Mouse (Mus musculus): Measurements from ENCODE around the gene Egf. TPM values are rescaled to one million over a fixed set of nuclear protein-coding genes. Genes with fewer than 3 reads are reported as not detected.

Gene Egf
- polyA plus RNA-seq (2014; fragmentation: Nextera tagmentation; extraction: Ambion mirVana): 1.3 and 1.6 TPM in 2 replicates

DNA sequence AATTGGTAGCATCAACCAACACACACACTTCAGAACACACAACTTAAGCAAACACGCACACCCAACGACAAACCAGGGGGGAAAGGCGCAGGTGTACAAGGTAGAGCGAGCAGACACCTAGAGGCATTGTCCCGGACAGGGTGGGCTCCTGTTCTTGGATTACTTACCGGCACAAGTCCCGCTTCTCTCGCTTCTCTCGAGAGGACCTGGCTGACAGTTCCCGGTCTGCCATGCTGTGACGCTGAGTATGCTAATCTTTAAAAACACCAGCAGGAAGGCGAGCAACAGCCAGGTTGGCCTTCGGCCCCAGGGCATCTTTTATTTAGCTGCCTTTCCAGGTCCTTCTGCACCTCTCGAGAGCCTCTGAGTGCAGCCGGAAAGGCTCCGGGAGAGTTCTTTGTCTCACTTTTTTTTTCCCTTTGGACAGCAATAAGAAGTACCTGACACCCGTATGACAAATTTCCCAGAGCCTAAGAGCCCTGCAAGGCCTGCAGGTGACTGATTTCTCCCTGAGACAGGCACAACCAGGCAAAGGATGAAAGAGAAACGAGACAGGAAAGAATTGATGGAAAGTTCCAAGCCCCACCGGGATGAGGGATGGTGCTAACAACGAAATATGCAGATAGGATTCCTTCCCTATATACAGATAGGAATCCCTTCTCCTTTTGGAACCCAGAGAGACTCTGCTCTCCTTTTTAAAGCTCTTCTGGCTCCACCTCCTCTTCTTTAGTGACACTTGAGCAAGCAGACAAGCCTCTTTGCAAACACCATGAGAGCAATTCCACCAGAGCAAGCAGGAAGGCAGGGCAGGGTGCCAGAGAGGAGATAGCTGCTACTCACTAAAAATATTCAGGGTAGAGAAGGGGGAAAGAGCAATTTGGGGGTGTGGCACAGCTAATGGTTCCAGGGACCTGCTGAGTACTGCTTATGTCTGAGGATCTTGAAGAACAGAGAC, at the start of gene Egf:
Egf (minus strand) TSS at position 667 of the 955 bp plus-strand sequence.
- no peaks in the 10 kb centered on the region for H3K9me3 ChIP-seq (replicated peaks; ENCODE audit: control insufficient read depth, low read length)
- H3K36me3 ChIP-seq (replicated peaks; ENCODE audit: control insufficient read depth, insufficient read depth, low read depth, low read length): no peaks in the 10 kb centered on the region
- H3K27me3 ChIP-seq (ENCODE audit: control insufficient read depth, insufficient read depth, low read length): no peaks in the 10 kb centered on the region; the same call in 1 of the 2 replicates
- no peak for DNase-seq (ENCODE audit: low spot score)
- H3K27ac ChIP-seq (replicated peaks; ENCODE audit: low read depth, low read length): no peak within 1 kb of the TSS
- H3K4me3 ChIP-seq (ENCODE audit: low read depth, low read length): no peak within 1 kb of the TSS
- H3K4me1 ChIP-seq (ENCODE audit: control insufficient read depth, insufficient read depth, low read length): no peaks in the 10 kb centered on the region
- 11% methylated on average over 20 of the region's 20 CpGs for WGBS
- peak within 1 kb of the TSS; percentile 2; the same call in 1 of the 2 replicates for H3K4me2 ChIP-seq (ENCODE audit: low read depth, low read length)
- no peak within 1 kb of the TSS for H3K9ac ChIP-seq (replicated peaks; ENCODE audit: low read length)
- ATAC-seq (replicated peaks; ENCODE audit: insufficient number of reproducible peaks, low FRiP score, low TSS enrichment, low read depth): no peak

DNA sequence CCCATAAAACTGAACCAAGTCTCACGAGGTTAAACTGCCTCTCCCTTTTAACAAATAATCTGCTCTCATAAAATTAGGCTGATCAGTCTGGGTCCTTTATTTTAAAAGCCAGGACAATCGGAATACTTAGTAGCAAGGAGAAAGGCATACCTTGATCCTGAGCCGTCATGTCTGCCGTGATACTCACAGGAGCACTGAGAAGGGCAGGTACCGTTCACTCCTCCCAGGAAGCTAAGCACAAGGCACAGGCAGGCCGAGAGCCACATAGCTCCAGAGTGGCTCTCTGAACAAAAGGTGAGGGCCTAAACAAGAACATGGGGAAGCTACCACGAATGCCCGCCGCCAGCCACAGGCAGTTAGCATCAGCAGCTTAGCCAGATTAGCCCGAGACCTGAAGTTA, 48.6 kb upstream of the Egf start, which contains the start of gene Lrit3:
Lrit3 (minus strand) TSS at position 266 of the 400 bp plus-strand sequence.
- no peak within 1 kb of the TSS for H3K4me3 ChIP-seq (ENCODE audit: low read depth, low read length)
- no peaks in the 10 kb centered on the region for H3K27me3 ChIP-seq (ENCODE audit: control insufficient read depth, insufficient read depth, low read length)
- H3K9me3 ChIP-seq (replicated peaks; ENCODE audit: control insufficient read depth, low read length): no peaks in the 10 kb centered on the region
- DNase-seq (ENCODE audit: low spot score) (no peak), ATAC-seq (replicated peaks; ENCODE audit: insufficient number of reproducible peaks, low FRiP score, low TSS enrichment, low read depth) (no peak)
- H3K36me3 ChIP-seq (replicated peaks; ENCODE audit: control insufficient read depth, insufficient read depth, low read depth, low read length): no peaks in the 10 kb centered on the region
- H3K4me2 ChIP-seq (ENCODE audit: low read depth, low read length): no peak within 1 kb of the TSS
- WGBS: 79% methylated on average over 10 of the region's 10 CpGs
- no peaks in the 10 kb centered on the region for H3K4me1 ChIP-seq (ENCODE audit: control insufficient read depth, insufficient read depth, low read length)
- H3K9ac ChIP-seq (replicated peaks; ENCODE audit: low read length): no peak within 1 kb of the TSS
- no peak within 1 kb of the TSS for H3K27ac ChIP-seq (replicated peaks; ENCODE audit: low read depth, low read length)

DNA sequence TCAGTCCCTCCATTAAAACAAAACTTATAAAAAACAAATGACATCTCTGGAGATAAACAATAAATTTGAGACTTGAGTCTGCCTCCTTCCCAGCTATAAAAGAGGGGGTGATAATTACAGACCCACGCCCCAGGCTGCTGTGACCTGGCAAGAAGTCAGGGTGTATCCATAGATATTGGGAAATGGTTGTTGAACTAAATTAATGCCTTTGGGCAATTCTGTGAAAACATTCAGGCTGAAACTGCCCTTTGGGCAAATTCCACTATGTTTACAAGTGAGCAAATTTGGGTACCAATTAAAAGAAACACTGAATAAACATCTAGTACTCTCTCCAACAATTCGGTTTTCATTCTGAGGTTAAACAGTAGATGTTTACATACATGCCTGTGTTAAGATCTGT, 43.9 kb upstream of the Egf start:
- Histone ChIP-seq H3K36me3 (replicated peaks; ENCODE audit: control insufficient read depth, insufficient read depth, low read depth, low read length) (no peaks in the 10 kb centered on the region), H3K9ac (replicated peaks; ENCODE audit: low read length) (no peak overlapping the region), H3K4me3 (ENCODE audit: low read depth, low read length) (no peak overlapping the region), H3K9me3 (replicated peaks; ENCODE audit: control insufficient read depth, low read length) (no peaks in the 10 kb centered on the region), H3K27ac (replicated peaks; ENCODE audit: low read depth, low read length) (no peak overlapping the region), H3K27me3 (ENCODE audit: control insufficient read depth, insufficient read depth, low read length) (no peaks in the 10 kb centered on the region), H3K4me2 (ENCODE audit: low read depth, low read length) (no peak overlapping the region), H3K4me1 (ENCODE audit: control insufficient read depth, insufficient read depth, low read length) (no peaks in the 10 kb centered on the region)
- DNase-seq (ENCODE audit: low spot score): no peak
- 84% methylated on average over 2 of the region's 2 CpGs for WGBS
- no peak for ATAC-seq (replicated peaks; ENCODE audit: insufficient number of reproducible peaks, low FRiP score, low TSS enrichment, low read depth)

DNA sequence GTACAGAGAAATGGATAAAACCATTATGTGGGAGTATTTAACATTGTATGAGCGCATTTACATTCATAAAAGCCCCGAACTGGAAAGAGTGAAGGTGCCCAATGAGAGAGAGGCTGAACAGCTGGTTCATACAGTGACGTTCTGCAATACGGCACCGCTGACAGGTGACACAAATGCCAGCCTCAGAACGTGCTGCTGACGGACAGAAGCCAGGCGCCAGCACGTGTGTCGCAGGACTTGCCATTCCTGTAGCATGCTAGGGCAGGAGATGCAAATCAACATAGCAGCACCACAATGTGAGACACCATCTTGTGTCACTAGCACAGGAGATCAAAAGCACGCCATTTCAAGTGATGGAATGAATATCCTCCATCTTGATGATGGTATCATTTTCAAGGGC, 43.4 kb upstream of the Egf start:
- WGBS: 88% methylated on average over 11 of the region's 11 CpGs
- Histone ChIP-seq H3K9ac (replicated peaks; ENCODE audit: low read length) (no peak overlapping the region), H3K4me3 (ENCODE audit: low read depth, low read length) (no peak overlapping the region)

DNA sequence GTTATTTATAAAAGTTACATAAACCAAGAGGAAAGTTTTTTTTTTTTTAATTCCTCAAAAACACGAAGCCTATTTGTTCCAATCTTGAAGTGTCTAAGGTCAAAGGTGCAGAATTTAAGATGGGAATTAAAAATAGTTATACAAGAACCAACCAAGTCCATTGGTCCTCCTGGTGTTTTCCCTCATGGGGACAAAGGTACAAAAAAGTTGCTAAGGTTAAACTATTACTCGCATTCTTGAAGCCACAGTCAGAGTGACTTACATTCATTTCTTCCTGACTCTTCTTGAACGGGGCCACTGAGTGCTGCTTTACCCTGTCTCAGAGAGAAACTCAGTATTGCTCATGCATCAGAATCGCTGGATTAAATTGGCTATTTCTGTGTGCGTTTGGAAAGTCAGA, 42.2 kb upstream of the Egf start:
- DNase-seq (ENCODE audit: low spot score): no peak
- no peak for ATAC-seq (replicated peaks; ENCODE audit: insufficient number of reproducible peaks, low FRiP score, low TSS enrichment, low read depth)

More for the DNA sequence above, 43.4 kb upstream of the Egf start:
- DNase-seq (ENCODE audit: low spot score): no peak
- Histone ChIP-seq H3K27me3 (ENCODE audit: control insufficient read depth, insufficient read depth, low read length) (no peaks in the 10 kb centered on the region), H3K9me3 (replicated peaks; ENCODE audit: control insufficient read depth, low read length) (no peaks in the 10 kb centered on the region), H3K27ac (replicated peaks; ENCODE audit: low read depth, low read length) (no peak overlapping the region), H3K4me2 (ENCODE audit: low read depth, low read length) (no peak overlapping the region), H3K36me3 (replicated peaks; ENCODE audit: control insufficient read depth, insufficient read depth, low read depth, low read length) (no peaks in the 10 kb centered on the region), H3K4me1 (ENCODE audit: control insufficient read depth, insufficient read depth, low read length) (no peaks in the 10 kb centered on the region)
- no peak for ATAC-seq (replicated peaks; ENCODE audit: insufficient number of reproducible peaks, low FRiP score, low TSS enrichment, low read depth)

DNA sequence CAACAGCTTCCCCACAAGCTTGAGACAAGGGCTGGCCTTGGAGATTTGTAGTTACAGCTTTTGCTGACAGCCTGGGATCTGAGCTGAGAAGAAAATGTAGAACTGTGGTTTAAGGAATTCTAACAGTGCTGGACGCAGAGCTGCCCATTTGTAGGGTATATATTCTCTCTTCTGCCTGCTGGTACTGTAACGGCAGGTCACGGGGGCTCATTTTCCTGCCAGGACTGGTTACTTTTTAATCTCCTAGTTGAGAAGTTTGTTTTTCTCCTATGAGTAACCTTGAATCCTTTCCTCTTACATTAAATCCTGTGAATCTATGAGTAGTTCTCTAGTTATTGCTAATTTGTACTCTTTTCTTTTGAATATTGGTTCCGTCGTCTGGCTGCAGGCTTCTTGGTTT, 38.7 kb upstream of the Egf start:
- Histone ChIP-seq H3K27ac (replicated peaks; ENCODE audit: low read depth, low read length) (no peak overlapping the region), H3K9me3 (replicated peaks; ENCODE audit: control insufficient read depth, low read length) (no peaks in the 10 kb centered on the region), H3K4me2 (ENCODE audit: low read depth, low read length) (no peak overlapping the region), H3K4me1 (ENCODE audit: control insufficient read depth, insufficient read depth, low read length) (no peaks in the 10 kb centered on the region), H3K27me3 (ENCODE audit: control insufficient read depth, insufficient read depth, low read length) (no peaks in the 10 kb centered on the region), H3K36me3 (replicated peaks; ENCODE audit: control insufficient read depth, insufficient read depth, low read depth, low read length) (no peaks in the 10 kb centered on the region), H3K9ac (replicated peaks; ENCODE audit: low read length) (no peak overlapping the region), H3K4me3 (ENCODE audit: low read depth, low read length) (no peak overlapping the region)
- 90% methylated on average over 5 of the region's 5 CpGs for WGBS
- ATAC-seq (replicated peaks; ENCODE audit: insufficient number of reproducible peaks, low FRiP score, low TSS enrichment, low read depth): no peak
- no peak for DNase-seq (ENCODE audit: low spot score)

More for the DNA sequence above, 42.2 kb upstream of the Egf start:
- Histone ChIP-seq H3K4me3 (ENCODE audit: low read depth, low read length) (no peak overlapping the region), H3K4me2 (ENCODE audit: low read depth, low read length) (no peak overlapping the region), H3K36me3 (replicated peaks; ENCODE audit: control insufficient read depth, insufficient read depth, low read depth, low read length) (no peaks in the 10 kb centered on the region), H3K9ac (replicated peaks; ENCODE audit: low read length) (no peak overlapping the region), H3K4me1 (ENCODE audit: control insufficient read depth, insufficient read depth, low read length) (no peaks in the 10 kb centered on the region), H3K27me3 (ENCODE audit: control insufficient read depth, insufficient read depth, low read length) (no peaks in the 10 kb centered on the region), H3K27ac (replicated peaks; ENCODE audit: low read depth, low read length) (no peak overlapping the region), H3K9me3 (replicated peaks; ENCODE audit: control insufficient read depth, low read length) (no peaks in the 10 kb centered on the region)
- WGBS: 78% methylated on average over 5 of the region's 5 CpGs

DNA sequence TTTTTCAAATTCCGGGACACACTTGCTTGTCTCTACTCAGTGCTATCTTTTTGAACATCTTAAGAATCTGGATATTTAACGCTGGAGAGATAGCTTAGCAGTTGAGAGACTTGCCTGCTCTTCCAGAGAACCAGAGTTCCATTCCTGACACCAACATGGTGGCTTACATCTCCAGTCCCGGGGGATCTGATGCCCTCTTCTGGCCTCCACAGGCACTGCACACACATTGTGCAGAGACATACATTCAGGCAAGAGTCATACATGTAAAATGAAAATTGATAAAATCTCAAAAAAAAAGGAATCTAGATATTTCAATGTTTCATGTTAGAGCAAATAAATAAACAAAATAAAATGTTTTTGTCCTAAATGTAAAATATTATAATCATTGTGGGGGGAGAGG, 27.6 kb upstream of the Egf start:
- H3K36me3 ChIP-seq (replicated peaks; ENCODE audit: control insufficient read depth, insufficient read depth, low read depth, low read length): no peaks in the 10 kb centered on the region
- no peaks in the 10 kb centered on the region for H3K9me3 ChIP-seq (replicated peaks; ENCODE audit: control insufficient read depth, low read length)
- no peak overlapping the region for H3K9ac ChIP-seq (replicated peaks; ENCODE audit: low read length)
- no peak overlapping the region for H3K27ac ChIP-seq (replicated peaks; ENCODE audit: low read depth, low read length)
- 92% methylated on average over 3 of the region's 3 CpGs for WGBS
- no peaks in the 10 kb centered on the region for H3K27me3 ChIP-seq (ENCODE audit: control insufficient read depth, insufficient read depth, low read length)
- DNase-seq (ENCODE audit: low spot score): no peak
- no peaks in the 10 kb centered on the region for H3K4me1 ChIP-seq (ENCODE audit: control insufficient read depth, insufficient read depth, low read length)
- no peak overlapping the region for H3K4me2 ChIP-seq (ENCODE audit: low read depth, low read length)
- no peak overlapping the region for H3K4me3 ChIP-seq (ENCODE audit: low read depth, low read length)
- no peak for ATAC-seq (replicated peaks; ENCODE audit: insufficient number of reproducible peaks, low FRiP score, low TSS enrichment, low read depth)

DNA sequence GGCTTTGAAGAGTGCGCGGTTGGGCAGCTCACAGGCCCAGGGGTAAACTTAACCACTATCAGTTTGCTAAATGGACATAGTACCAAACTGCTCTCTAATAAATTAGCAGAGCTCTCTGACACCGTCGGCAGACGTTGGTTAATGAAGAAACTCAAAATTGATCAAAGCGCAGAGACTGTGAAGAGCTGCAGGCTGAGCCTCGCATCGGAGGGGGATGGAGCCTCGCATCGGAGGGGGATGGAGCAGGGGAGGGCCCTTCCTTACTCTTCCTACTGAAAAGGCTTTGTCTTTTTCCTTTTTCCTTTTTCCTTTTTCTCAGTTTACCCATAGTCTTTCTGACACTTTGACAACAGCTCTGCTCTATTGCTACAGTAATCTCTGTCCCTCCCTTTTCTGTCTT, 26.3 kb upstream of the Egf start:
- Histone ChIP-seq H3K9ac (replicated peaks; ENCODE audit: low read length) (no peak overlapping the region), H3K27me3 (ENCODE audit: control insufficient read depth, insufficient read depth, low read length) (no peaks in the 10 kb centered on the region), H3K27ac (replicated peaks; ENCODE audit: low read depth, low read length) (no peak overlapping the region), H3K4me2 (ENCODE audit: low read depth, low read length) (no peak overlapping the region), H3K4me1 (ENCODE audit: control insufficient read depth, insufficient read depth, low read length) (no peaks in the 10 kb centered on the region), H3K36me3 (replicated peaks; ENCODE audit: control insufficient read depth, insufficient read depth, low read depth, low read length) (no peaks in the 10 kb centered on the region), H3K9me3 (replicated peaks; ENCODE audit: control insufficient read depth, low read length) (no peaks in the 10 kb centered on the region), H3K4me3 (ENCODE audit: low read depth, low read length) (no peak overlapping the region)
- DNase-seq (ENCODE audit: low spot score) (no peak), ATAC-seq (replicated peaks; ENCODE audit: insufficient number of reproducible peaks, low FRiP score, low TSS enrichment, low read depth) (no peak)
- WGBS: 48% methylated on average over 10 of the region's 10 CpGs

Data from embryonic facial prominence, embryonic 11.5 days (tissue).